Mouse (Mus musculus) embryonic fibroblast, embryonic 13.5 days (primary cell): ENCODE measurements around the gene Rab5b. TPM values are rescaled to one million over a fixed set of nuclear protein-coding genes. Genes with fewer than 3 reads are reported as not detected.

Experiments used
- H3K27ac ChIP-seq: 2 replicates; pipeline ENCODE4 v1.5.1; 2012; ENCODE audit warnings: low read length, control low read depth, inconsistent platforms; ENCODE audit not compliant: insufficient read depth
- H3K4me1 ChIP-seq: 2 replicates; pipeline ENCODE4 v1.6.1; 2011; ENCODE audit warnings: low read length; ENCODE audit not compliant: control insufficient read depth, insufficient read depth
- H3K4me3 ChIP-seq: 2 replicates; pipeline ENCODE4 v1.5.1; 2011; ENCODE audit warnings: mild to moderate bottlenecking, control low read depth, low read length; ENCODE audit not compliant: insufficient read depth
- CTCF ChIP-seq: IDR thresholded peaks from 2 replicates; pipeline ENCODE4 v1.5.1; 2011; ENCODE audit warnings: mild to moderate bottlenecking, control low read depth, low read length, moderate library complexity, borderline replicate concordance; ENCODE audit not compliant: insufficient read depth
- POLR2A ChIP-seq: IDR thresholded peaks from 2 replicates; pipeline ENCODE4 v1.6.1; 2011; ENCODE audit warnings: low read depth, mild to moderate bottlenecking, control low read depth, low read length, moderate library complexity
- polyA plus RNA-seq: library from polyadenylated mRNA; stranded (reverse); fragments of >200 nt; gene quantifications from 2 replicates; pipeline ENCODE4 v1.2.4, GENCODE M21; 2011; ENCODE audit warnings: low read depth; ENCODE audit not compliant: missing spikeins, insufficient read length

The Rab5b gene
- polyA plus RNA-seq, 1 experiment, result 96.7 TPM

DNA sequence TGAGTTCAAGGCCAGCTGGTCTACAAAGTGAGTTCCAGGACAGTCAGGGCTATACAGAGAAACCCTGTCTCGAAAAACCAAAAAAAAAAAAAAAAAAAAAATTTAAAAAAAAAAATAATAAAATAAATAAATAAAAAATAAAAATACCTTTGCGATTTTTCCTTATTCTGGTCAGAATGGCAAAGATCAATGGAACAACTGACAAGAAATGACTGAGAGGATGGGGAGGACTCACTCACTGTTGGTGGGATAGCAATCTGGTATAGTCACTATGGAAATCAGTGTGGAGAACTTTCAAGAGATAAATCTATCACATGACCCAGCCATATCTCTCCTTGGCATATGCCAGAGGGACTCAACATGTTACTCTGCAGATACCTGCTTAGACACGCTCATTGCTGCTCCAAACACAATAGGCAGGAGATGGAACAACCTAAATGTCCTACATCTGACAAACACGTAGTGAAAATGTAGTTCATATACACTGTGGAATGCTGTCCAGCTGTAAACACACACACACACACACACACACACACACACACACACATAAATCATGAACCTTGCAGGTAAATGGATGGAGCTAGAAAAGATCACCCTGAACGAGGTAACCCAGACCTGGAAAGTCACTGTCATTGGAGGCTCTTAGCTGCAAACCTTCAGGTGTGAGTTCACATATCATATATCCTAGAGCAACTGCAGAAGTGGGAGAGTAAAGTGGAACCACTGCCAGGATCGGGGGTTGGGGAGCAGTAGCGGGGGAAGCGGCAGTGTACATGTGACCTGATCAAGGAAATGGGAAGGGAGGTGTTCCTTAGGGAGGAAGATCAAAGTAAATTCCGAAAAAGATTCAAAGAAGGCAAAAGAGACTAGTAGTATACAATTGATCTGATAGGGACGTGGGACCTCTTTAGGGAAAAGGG is 68.4 kb downstream of the Rab5b start:
- H3K4me1 ChIP-seq, result no peaks in the 10 kb centered on the region
- TF ChIP-seq POLR2A, result no peak
- no peak for TF ChIP-seq CTCF
- no peak overlapping the region for H3K27ac ChIP-seq
- no peak overlapping the region for H3K4me3 ChIP-seq

Other genes with a start within 250 kb of the Rab5b start
- gene Smarcc2, start 237.0 kb downstream of the Rab5b start, polyA plus RNA-seq, result 100 and 117 TPM in 2 replicates
- gene Myl6, start 202.1 kb downstream of the Rab5b start, polyA plus RNA-seq, result 2,243 and 2,568 TPM in 2 replicates
- gene Myl6b, start 197.6 kb downstream of the Rab5b start, polyA plus RNA-seq, result 9.4 and 10.6 TPM in 2 replicates
- 75.2 and 83.3 TPM in 2 replicates for gene Esyt1, start 170.4 kb downstream of the Rab5b start, polyA plus RNA-seq
- gene Zc3h10, start 148.5 kb downstream of the Rab5b start, polyA plus RNA-seq, result 4.7 and 6.0 TPM in 2 replicates
- 2,862 and 3,188 TPM in 2 replicates for gene Rpl41, start 147.0 kb downstream of the Rab5b start, polyA plus RNA-seq
- gene Pa2g4, start 130.3 kb downstream of the Rab5b start, polyA plus RNA-seq, result 146 and 152 TPM in 2 replicates
- gene Erbb3, start 106.6 kb downstream of the Rab5b start, polyA plus RNA-seq, result 0.13 and 0.70 TPM in 2 replicates
- 1,073 and 1,205 TPM in 2 replicates for gene Rps26, start 69.5 kb downstream of the Rab5b start, polyA plus RNA-seq
- gene Ikzf4, start 50.3 kb downstream of the Rab5b start, polyA plus RNA-seq, result 2.3 and 4.8 TPM in 2 replicates
- 14.3 and 15.7 TPM in 2 replicates for gene Suox, start 22.2 kb downstream of the Rab5b start, polyA plus RNA-seq
- 0.68 and 0.87 TPM in 2 replicates for gene Pmel, start 7.9 kb upstream of the Rab5b start, polyA plus RNA-seq
- gene Cdk2, start 8.8 kb upstream of the Rab5b start, polyA plus RNA-seq, result 49.3 and 66.6 TPM in 2 replicates
- gene Dgka, start 48.6 kb upstream of the Rab5b start, polyA plus RNA-seq, result 14.6 and 19.0 TPM in 2 replicates
- gene Pym1, start 51.6 kb upstream of the Rab5b start, polyA plus RNA-seq, result 29.5 and 38.2 TPM in 2 replicates
- 43.6 and 54.0 TPM in 2 replicates for gene Mmp19, start 94.6 kb upstream of the Rab5b start, polyA plus RNA-seq
- gene Dnajc14, start 107.8 kb upstream of the Rab5b start, polyA plus RNA-seq, result 55.5 and 59.0 TPM in 2 replicates
- gene Tmem198b, start 108.1 kb upstream of the Rab5b start, polyA plus RNA-seq, result 34.4 and 44.8 TPM in 2 replicates
- gene Sarnp, start 121.1 kb upstream of the Rab5b start, polyA plus RNA-seq, result 106 and 112 TPM in 2 replicates
- gene Ormdl2, start 125.4 kb upstream of the Rab5b start, polyA plus RNA-seq, result 30.4 and 31.2 TPM in 2 replicates
- gene Gdf11, start 195.5 kb upstream of the Rab5b start, polyA plus RNA-seq, result 16.3 and 19.4 TPM in 2 replicates
- 686 and 779 TPM in 2 replicates for gene Cd63, start 204.7 kb upstream of the Rab5b start, polyA plus RNA-seq
- gene Rdh5, start 226.6 kb upstream of the Rab5b start, polyA plus RNA-seq, result 5.5 and 7.7 TPM in 2 replicates
- 80.5 and 91.4 TPM in 2 replicates for gene Bloc1s1, start 227.8 kb upstream of the Rab5b start, polyA plus RNA-seq
- gene Itga7, start 237.6 kb upstream of the Rab5b start, polyA plus RNA-seq, result 16.9 and 22.1 TPM in 2 replicates